Mouse (Mus musculus) T-cell, adult 66 days (primary cell): Measurements from ENCODE around the gene Nfu1. TPM values are rescaled to one million over a fixed set of nuclear protein-coding genes. Genes with fewer than 3 reads are reported as not detected.

Experiments used
- total RNA-seq, 2 experiments: library from RNA; stranded (reverse); gene quantifications; 3 replicates in 1 of 2; 4 replicates in 1 of 2; pipeline ENCODE4 v1.2.4; 2023

Gene Nfu1
- total RNA-seq, result 10 to 100 TPM; 42.9 to 44.7 TPM

GRCm38 (mm10) chr6:87008887-87009286 lies at the start of gene Nfu1:
Nfu1 (plus strand) TSS chr6:87009236.

GRCm38 (mm10) chr6:87042337-87043130 lies 33.5 kb downstream of the Nfu1 start, which contains the start of gene Gfpt1:
Gfpt1 (plus strand) TSS chr6:87042846.

Other genes with a start within 250 kb of the Nfu1 start
- gene Anxa4, start 215.7 kb upstream of the Nfu1 start, total RNA-seq, result 1 to 10 TPM; 1.5 to 1.8 TPM
- gene Aak1, start 159.7 kb upstream of the Nfu1 start, total RNA-seq, result 100 to 1,000 TPM; 262 to 279 TPM
- gene Gfpt1, start 33.6 kb downstream of the Nfu1 start, total RNA-seq, result 10 to 100 TPM; 38.0 to 40.1 TPM
- under 1 TPM in 1 of 2 experiments, not detected in 1; 0.41 TPM for gene D6Ertd527e, start 95.5 kb downstream of the Nfu1 start, total RNA-seq